Mouse (Mus musculus): ENCODE measurements around the gene Prss16. TPM values are rescaled to one million over a fixed set of nuclear protein-coding genes. Genes with fewer than 3 reads are reported as not detected.

Prss16 gene
- 0.05 and 0.22 TPM in 2 replicates for polyA plus RNA-seq (2012; rRNA removed)

GRCm38 (mm10) chr13:22009642-22010041 lies at the start of gene Prss16:
Prss16 (minus strand) TSS chr13:22009742.
- TF ChIP-seq CTCF (IDR thresholded peaks at IDR 0.05; ENCODE audit: control insufficient read depth, insufficient read depth, insufficient replicate concordance, low read depth, low read length) = no peak
- peaks cover 11% of the 10 kb centered on the region for H3K4me1 ChIP-seq (ENCODE audit: control insufficient read depth, insufficient read depth, low read length)
- H3K27ac ChIP-seq (ENCODE audit: control insufficient read depth, insufficient read depth, low read depth, low read length) = no peak within 1 kb of the TSS
- peaks cover 5% of the 10 kb centered on the region for H3K27me3 ChIP-seq (ENCODE audit: control insufficient read depth, insufficient read depth, low read length)
- no peak within 1 kb of the TSS for H3K4me3 ChIP-seq (ENCODE audit: control insufficient read depth, low read depth, low read length)
- no peaks in the 10 kb centered on the region for H3K36me3 ChIP-seq (ENCODE audit: control insufficient read depth, insufficient read depth, low read length)

- Histone ChIP-seq H3K27me3 (ENCODE audit: control insufficient read depth, insufficient read depth, low read length) (no peaks in the 10 kb centered on the region), H3K4me3 (ENCODE audit: control insufficient read depth, low read depth, low read length) (no peak overlapping the region), H3K4me1 (ENCODE audit: control insufficient read depth, insufficient read depth, low read length) (peaks cover 6% of the 10 kb centered on the region), H3K27ac (ENCODE audit: control insufficient read depth, insufficient read depth, low read depth, low read length) (no peak overlapping the region), H3K36me3 (ENCODE audit: control insufficient read depth, insufficient read depth, low read length) (no peaks in the 10 kb centered on the region)
- TF ChIP-seq POLR2A (IDR thresholded peaks at IDR 0.05; ENCODE audit: control insufficient read depth, low read depth, low read length) (no peak), CTCF (IDR thresholded peaks at IDR 0.05; ENCODE audit: control insufficient read depth, insufficient read depth, insufficient replicate concordance, low read depth, low read length) (no peak)
These were observed 44.2 kb upstream of the Prss16 start for GRCm38 (mm10) chr13:22053754-22054153.

GRCm38 (mm10) chr13:22051523-22051859 lies 41.9 kb upstream of the Prss16 start:
- Histone ChIP-seq H3K36me3 (ENCODE audit: control insufficient read depth, insufficient read depth, low read length) (no peaks in the 10 kb centered on the region), H3K4me1 (ENCODE audit: control insufficient read depth, insufficient read depth, low read length) (peaks cover 6% of the 10 kb centered on the region), H3K4me3 (ENCODE audit: control insufficient read depth, low read depth, low read length) (no peak overlapping the region; the same call in 1 of the 2 replicates), H3K27ac (ENCODE audit: control insufficient read depth, insufficient read depth, low read depth, low read length) (no peak overlapping the region), H3K27me3 (ENCODE audit: control insufficient read depth, insufficient read depth, low read length) (no peaks in the 10 kb centered on the region)
- no peak for TF ChIP-seq CTCF (IDR thresholded peaks at IDR 0.05; ENCODE audit: control insufficient read depth, insufficient read depth, insufficient replicate concordance, low read depth, low read length)
- TF ChIP-seq POLR2A (IDR thresholded peaks at IDR 0.05; ENCODE audit: control insufficient read depth, low read depth, low read length) = no peak

- Histone ChIP-seq H3K27ac (ENCODE audit: control insufficient read depth, insufficient read depth, low read depth, low read length) (no peak overlapping the region), H3K27me3 (ENCODE audit: control insufficient read depth, insufficient read depth, low read length) (no peaks in the 10 kb centered on the region), H3K36me3 (ENCODE audit: control insufficient read depth, insufficient read depth, low read length) (no peaks in the 10 kb centered on the region), H3K4me3 (ENCODE audit: control insufficient read depth, low read depth, low read length) (peak overlapping the region; percentile 42), H3K4me1 (ENCODE audit: control insufficient read depth, insufficient read depth, low read length) (peaks cover 6% of the 10 kb centered on the region)
- TF ChIP-seq POLR2A (IDR thresholded peaks at IDR 0.05; ENCODE audit: control insufficient read depth, low read depth, low read length) (no peak), CTCF (IDR thresholded peaks at IDR 0.05; ENCODE audit: control insufficient read depth, insufficient read depth, insufficient replicate concordance, low read depth, low read length) (peak; percentile 53; the same call in 1 of the 2 replicates)
These were observed 41.3 kb upstream of the Prss16 start for GRCm38 (mm10) chr13:22050591-22051522.

- no peak overlapping the region for H3K27ac ChIP-seq (ENCODE audit: control insufficient read depth, insufficient read depth, low read depth, low read length)
- peaks cover 6% of the 10 kb centered on the region for H3K4me1 ChIP-seq (ENCODE audit: control insufficient read depth, insufficient read depth, low read length)
- no peak for TF ChIP-seq POLR2A (IDR thresholded peaks at IDR 0.05; ENCODE audit: control insufficient read depth, low read depth, low read length)
- TF ChIP-seq CTCF (IDR thresholded peaks at IDR 0.05; ENCODE audit: control insufficient read depth, insufficient read depth, insufficient replicate concordance, low read depth, low read length) = no peak
- H3K4me3 ChIP-seq (ENCODE audit: control insufficient read depth, low read depth, low read length) = no peak overlapping the region; the same call in 1 of the 2 replicates
- H3K36me3 ChIP-seq (ENCODE audit: control insufficient read depth, insufficient read depth, low read length) = no peaks in the 10 kb centered on the region
- no peaks in the 10 kb centered on the region for H3K27me3 ChIP-seq (ENCODE audit: control insufficient read depth, insufficient read depth, low read length)
These were observed 40.3 kb upstream of the Prss16 start for GRCm38 (mm10) chr13:22049737-22050440.

GRCm38 (mm10) chr13:22049041-22049440 lies 39.5 kb upstream of the Prss16 start:
- Histone ChIP-seq H3K27me3 (ENCODE audit: control insufficient read depth, insufficient read depth, low read length) (no peaks in the 10 kb centered on the region), H3K36me3 (ENCODE audit: control insufficient read depth, insufficient read depth, low read length) (no peaks in the 10 kb centered on the region), H3K4me3 (ENCODE audit: control insufficient read depth, low read depth, low read length) (no peak overlapping the region), H3K4me1 (ENCODE audit: control insufficient read depth, insufficient read depth, low read length) (peaks cover 6% of the 10 kb centered on the region), H3K27ac (ENCODE audit: control insufficient read depth, insufficient read depth, low read depth, low read length) (no peak overlapping the region)
- no peak for TF ChIP-seq POLR2A (IDR thresholded peaks at IDR 0.05; ENCODE audit: control insufficient read depth, low read depth, low read length)
- TF ChIP-seq CTCF (IDR thresholded peaks at IDR 0.05; ENCODE audit: control insufficient read depth, insufficient read depth, insufficient replicate concordance, low read depth, low read length) = no peak

GRCm38 (mm10) chr13:22045311-22045710 lies 35.8 kb upstream of the Prss16 start:
- Histone ChIP-seq H3K4me1 (ENCODE audit: control insufficient read depth, insufficient read depth, low read length) (peaks cover 2% of the 10 kb centered on the region), H3K36me3 (ENCODE audit: control insufficient read depth, insufficient read depth, low read length) (no peaks in the 10 kb centered on the region), H3K4me3 (ENCODE audit: control insufficient read depth, low read depth, low read length) (no peak overlapping the region), H3K27ac (ENCODE audit: control insufficient read depth, insufficient read depth, low read depth, low read length) (no peak overlapping the region), H3K27me3 (ENCODE audit: control insufficient read depth, insufficient read depth, low read length) (no peaks in the 10 kb centered on the region)
- TF ChIP-seq CTCF (IDR thresholded peaks at IDR 0.05; ENCODE audit: control insufficient read depth, insufficient read depth, insufficient replicate concordance, low read depth, low read length) (no peak), POLR2A (IDR thresholded peaks at IDR 0.05; ENCODE audit: control insufficient read depth, low read depth, low read length) (no peak)
